Mouse (Mus musculus) neural tube, embryonic 11.5 days (tissue): ENCODE measurements at regions not wholly inside any gene's neighbourhood (a gene's known extent, or its start where the extent isn't known, plus 50 kb on each side); places are given as distances from the start of the nearest gene placed in this dataset.
A peak's percentile ranks its signal among the peaks of the same experiment; 100 is the strongest.

Source experiments
- ATAC-seq: fragments of 200-750 bp; cut with Nextera tagmentation; 2 replicates; pipeline ENCODE4 v1.8.0; 2017; ENCODE audit warnings: moderate number of reproducible peaks, mild to moderate bottlenecking, moderate TSS enrichment, moderate library complexity; ENCODE audit not compliant: insufficient read depth, low FRiP score, low TSS enrichment
- DNase-seq: peaks from one replicate; pipeline ENCODE4 v3.0.0-alpha.2; 2015; ENCODE audit warnings: low spot score
- H3K27ac ChIP-seq: fragments of 300-500 bp; sonication (generic); 2 replicates; pipeline ENCODE4 v1.5.1; 2014; ENCODE audit warnings: low read depth, mild to moderate bottlenecking, low read length
- H3K27me3 ChIP-seq: fragments of 300-500 bp; sonication (generic); 2 replicates; pipeline ENCODE4 v1.6.1; 2014; ENCODE audit warnings: mild to moderate bottlenecking, low read length, mixed read lengths; ENCODE audit not compliant: control insufficient read depth, insufficient read depth
- H3K36me3 ChIP-seq: fragments of 300-500 bp; sonication (generic); 2 replicates; pipeline ENCODE4 v1.6.1; 2014; ENCODE audit warnings: mild to moderate bottlenecking, low read length, moderate library complexity, mixed read lengths; ENCODE audit not compliant: control insufficient read depth, insufficient read depth
- H3K4me1 ChIP-seq: fragments of 300-500 bp; sonication (generic); 2 replicates; pipeline ENCODE4 v1.6.1; 2014; ENCODE audit warnings: low read length, mixed read lengths; ENCODE audit not compliant: control insufficient read depth, insufficient read depth
- H3K4me2 ChIP-seq: fragments of 300-500 bp; sonication (generic); 2 replicates; pipeline ENCODE4 v1.6.1; 2014; ENCODE audit warnings: low read depth, mild to moderate bottlenecking, moderate library complexity
- H3K4me3 ChIP-seq: fragments of 300-500 bp; sonication (generic); 2 replicates; pipeline ENCODE4 v1.5.1; 2014; ENCODE audit warnings: low read depth, low read length
- H3K9ac ChIP-seq: fragments of 300-500 bp; sonication (generic); 2 replicates; pipeline ENCODE4 v1.6.1; 2014; ENCODE audit warnings: mild to moderate bottlenecking, low read length
- H3K9me3 ChIP-seq: fragments of 300-500 bp; sonication (generic); 2 replicates; pipeline ENCODE4 v1.6.1; 2016; ENCODE audit warnings: low read length; ENCODE audit not compliant: control insufficient read depth
- WGBS: fragments of 180-500 bp; shearing (Covaris S2); extraction: QIAGEN DNeasy Blood & Tissue Kit; methylation state at CpG from one replicate; pipeline ENCODE4 v1.1.7; 2014; 5-methylcytosine and 5-hydroxymethylcytosine counted together

DNA sequence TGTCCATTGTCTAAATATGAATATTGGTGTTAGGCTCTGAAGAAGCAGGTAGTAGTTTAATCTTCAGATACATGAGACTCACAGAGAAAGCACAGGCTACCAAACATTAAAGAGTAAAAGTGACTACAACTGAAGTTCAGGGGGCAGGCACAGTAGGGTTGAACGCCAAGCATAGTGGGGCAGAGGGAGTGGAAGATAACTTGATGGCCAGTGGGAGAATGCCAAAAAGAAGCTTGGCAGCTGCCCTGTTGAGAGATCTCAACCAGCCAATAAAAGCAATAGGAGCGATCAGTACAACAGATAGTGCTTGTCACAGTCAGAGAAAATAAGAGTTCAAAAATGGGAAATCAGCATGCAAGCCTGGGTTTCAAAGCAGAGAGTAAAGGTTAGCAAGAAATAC, 125.4 kb upstream of the Cblb start:
- H3K4me3 ChIP-seq: no peak overlapping the region
- DNase-seq: no peak
- WGBS: 93% methylated on average over 2 of the region's 2 CpGs

GRCm38 (mm10) chr16:51906686-51907085, 124.3 kb upstream of the Cblb start:
- H3K27me3 ChIP-seq: no peaks in the 10 kb centered on the region
- ATAC-seq (no peak), DNase-seq (no peak)
- H3K9me3 ChIP-seq: no peaks in the 10 kb centered on the region
- H3K36me3 ChIP-seq: no peaks in the 10 kb centered on the region
- 92% methylated on average over 4 of the region's 4 CpGs for WGBS
- no peaks in the 10 kb centered on the region for H3K4me1 ChIP-seq
- no peak overlapping the region for H3K4me3 ChIP-seq
- no peak overlapping the region for H3K4me2 ChIP-seq
- no peak overlapping the region for H3K27ac ChIP-seq
- H3K9ac ChIP-seq: no peak overlapping the region

More for the DNA sequence above, 125.4 kb upstream of the Cblb start:
- no peaks in the 10 kb centered on the region for H3K9me3 ChIP-seq
- no peaks in the 10 kb centered on the region for H3K36me3 ChIP-seq
- H3K4me1 ChIP-seq: no peaks in the 10 kb centered on the region
- H3K27ac ChIP-seq: no peak overlapping the region
- no peaks in the 10 kb centered on the region for H3K27me3 ChIP-seq
- H3K4me2 ChIP-seq: no peak overlapping the region
- H3K9ac ChIP-seq: no peak overlapping the region
- ATAC-seq: no peak

- no peak overlapping the region for H3K4me3 ChIP-seq
- no peaks in the 10 kb centered on the region for H3K4me1 ChIP-seq
- no peak for DNase-seq
- H3K9ac ChIP-seq: no peak overlapping the region
- ATAC-seq: no peak
- no peaks in the 10 kb centered on the region for H3K27me3 ChIP-seq
- no peaks in the 10 kb centered on the region for H3K36me3 ChIP-seq
- WGBS: 88% methylated on average over 3 of the region's 3 CpGs
- no peak overlapping the region for H3K27ac ChIP-seq
- no peaks in the 10 kb centered on the region for H3K9me3 ChIP-seq
- H3K4me2 ChIP-seq: no peak overlapping the region
Observed at GRCm38 (mm10) chr16:51910046-51910445, 121.0 kb upstream of the Cblb start.

DNA sequence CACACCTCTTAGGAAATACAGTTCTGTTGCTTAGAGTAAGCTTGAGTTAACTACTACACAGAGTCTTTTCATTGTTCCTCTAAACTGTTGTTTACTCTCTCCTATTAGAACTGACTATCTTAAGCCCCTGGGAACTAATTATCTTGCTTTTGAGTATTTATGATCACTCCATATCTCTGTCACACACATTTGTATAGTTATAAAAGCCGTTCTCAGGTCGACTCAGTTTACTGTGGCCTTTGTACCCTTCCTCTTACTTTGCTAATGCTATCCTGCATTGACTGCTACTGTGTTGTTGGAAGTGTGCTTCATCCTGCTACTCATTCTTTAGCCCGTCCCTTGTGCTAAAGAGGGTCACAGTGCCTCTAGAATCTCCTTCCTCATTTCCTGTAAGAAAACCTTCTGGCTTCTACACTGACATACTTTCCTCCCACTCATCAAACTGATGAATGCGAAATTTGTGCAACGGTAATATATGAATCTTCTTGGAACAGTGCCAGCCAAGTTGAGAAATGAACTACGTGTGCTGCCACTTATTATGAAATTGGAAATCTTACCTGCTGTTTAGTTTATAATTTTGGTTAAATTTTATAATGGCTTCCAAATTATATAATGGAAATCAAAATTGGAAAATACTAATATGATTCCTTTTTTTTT, 119.8 kb upstream of the Cblb start:
- Histone ChIP-seq H3K27ac (no peak overlapping the region), H3K27me3 (no peaks in the 10 kb centered on the region), H3K9ac (no peak overlapping the region), H3K4me3 (no peak overlapping the region), H3K4me1 (no peaks in the 10 kb centered on the region), H3K4me2 (no peak overlapping the region), H3K9me3 (no peaks in the 10 kb centered on the region), H3K36me3 (no peaks in the 10 kb centered on the region)
- ATAC-seq (no peak), DNase-seq (no peak)
- WGBS: 79% methylated on average over 6 of the region's 6 CpGs

- Histone ChIP-seq H3K27me3 (no peaks in the 10 kb centered on the region), H3K9ac (no peak overlapping the region), H3K9me3 (no peaks in the 10 kb centered on the region), H3K4me3 (no peak overlapping the region), H3K27ac (peak overlapping the region; percentile 21; the same call in 1 of the 2 replicates), H3K36me3 (no peaks in the 10 kb centered on the region), H3K4me2 (no peak overlapping the region), H3K4me1 (no peaks in the 10 kb centered on the region)
- DNase-seq (peak; percentile 36), ATAC-seq (peak; percentile 62; the same call in 1 of the 2 replicates)
- 57% methylated on average over 17 of the region's 17 CpGs for WGBS
Observed at GRCm38 (mm10) chr16:51915034-51915928, 115.7 kb upstream of the Cblb start.

DNA sequence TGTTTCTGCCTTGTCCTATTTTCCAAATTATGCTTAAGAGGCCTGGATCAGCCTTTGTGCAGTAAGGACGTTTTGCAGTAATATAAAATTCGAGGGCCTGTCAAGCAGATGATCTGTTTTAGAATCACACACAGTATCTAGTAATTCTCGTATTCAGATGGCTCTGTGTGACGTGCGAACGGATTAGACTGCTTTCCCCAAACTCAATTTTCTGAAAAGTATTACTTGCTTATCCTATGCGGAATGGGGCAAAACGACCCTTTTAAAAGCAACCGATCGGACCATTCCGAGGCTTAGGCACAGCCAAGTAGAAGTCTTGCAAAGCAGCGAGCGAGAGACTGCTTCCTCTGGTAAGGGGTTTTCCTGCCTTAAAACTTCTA, 115.1 kb upstream of the Cblb start:
- Histone ChIP-seq H3K27ac (peak overlapping the region; percentile 21; the same call in 1 of the 2 replicates), H3K4me2 (no peak overlapping the region), H3K27me3 (no peaks in the 10 kb centered on the region), H3K4me3 (no peak overlapping the region), H3K4me1 (no peaks in the 10 kb centered on the region), H3K9me3 (no peaks in the 10 kb centered on the region), H3K36me3 (no peaks in the 10 kb centered on the region), H3K9ac (no peak overlapping the region)
- ATAC-seq (no peak), DNase-seq (no peak)
- 85% methylated on average over 13 of the region's 13 CpGs for WGBS

DNA sequence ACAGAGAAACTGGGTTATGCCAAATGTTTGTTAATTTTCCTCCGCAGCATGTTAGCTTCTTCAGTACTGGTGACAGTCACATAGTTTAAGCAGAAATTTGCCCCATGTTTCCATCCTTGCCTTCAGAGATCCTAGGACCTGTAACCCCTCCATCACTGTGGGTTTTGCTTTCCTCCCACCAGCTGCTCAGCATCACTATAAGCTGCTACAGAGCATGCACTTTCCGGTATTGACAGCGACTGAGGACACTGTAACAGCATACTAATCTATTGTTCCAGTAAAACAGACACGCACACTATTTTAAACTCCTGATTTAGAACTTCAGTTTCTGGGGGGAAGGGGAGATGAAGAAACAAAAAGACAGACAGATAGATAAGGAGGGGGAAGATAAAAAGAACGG, 114.7 kb upstream of the Cblb start:
- H3K27me3 ChIP-seq: no peaks in the 10 kb centered on the region
- no peak overlapping the region for H3K4me2 ChIP-seq
- no peak overlapping the region for H3K4me3 ChIP-seq
- no peaks in the 10 kb centered on the region for H3K36me3 ChIP-seq
- no peak overlapping the region for H3K9ac ChIP-seq
- DNase-seq: no peak
- H3K4me1 ChIP-seq: no peaks in the 10 kb centered on the region
- H3K9me3 ChIP-seq: no peaks in the 10 kb centered on the region
- no peak for ATAC-seq
- H3K27ac ChIP-seq: no peak overlapping the region
- WGBS: 74% methylated on average over 5 of the region's 5 CpGs

GRCm38 (mm10) chr16:51916820-51917219, 114.2 kb upstream of the Cblb start:
- Histone ChIP-seq H3K4me1 (no peaks in the 10 kb centered on the region), H3K4me3 (no peak overlapping the region), H3K27ac (no peak overlapping the region), H3K4me2 (no peak overlapping the region), H3K9me3 (no peaks in the 10 kb centered on the region), H3K9ac (no peak overlapping the region), H3K36me3 (no peaks in the 10 kb centered on the region), H3K27me3 (no peaks in the 10 kb centered on the region)
- ATAC-seq: no peak
- 59% methylated on average over 3 of the region's 3 CpGs for WGBS
- peak; percentile 14 for DNase-seq

DNA sequence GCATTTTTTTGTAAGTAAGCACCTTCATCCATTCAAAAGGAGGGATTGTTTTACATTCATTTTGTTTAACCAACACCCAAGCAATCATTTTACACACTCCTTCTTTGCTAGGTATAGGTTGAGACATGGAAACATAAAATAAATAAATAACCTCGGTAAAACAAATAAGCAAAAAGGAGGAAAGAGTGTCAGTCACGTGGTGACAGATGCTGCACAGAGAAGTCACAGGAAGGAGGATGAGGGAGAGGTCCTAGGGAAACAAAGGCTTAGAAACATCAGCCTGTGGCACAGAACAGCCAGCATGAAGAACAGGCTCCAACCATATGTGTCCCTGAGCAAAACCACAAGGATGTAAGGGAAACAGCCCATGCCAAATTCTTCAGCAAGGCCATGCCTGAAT, 113.5 kb upstream of the Cblb start:
- Histone ChIP-seq H3K27me3 (no peaks in the 10 kb centered on the region), H3K36me3 (no peaks in the 10 kb centered on the region), H3K4me3 (no peak overlapping the region), H3K27ac (no peak overlapping the region), H3K9ac (no peak overlapping the region), H3K4me2 (no peak overlapping the region), H3K9me3 (no peaks in the 10 kb centered on the region), H3K4me1 (no peaks in the 10 kb centered on the region)
- WGBS: 57% methylated on average over 2 of the region's 2 CpGs
- DNase-seq: no peak
- ATAC-seq: no peak
